In the genomic region with DNA sequence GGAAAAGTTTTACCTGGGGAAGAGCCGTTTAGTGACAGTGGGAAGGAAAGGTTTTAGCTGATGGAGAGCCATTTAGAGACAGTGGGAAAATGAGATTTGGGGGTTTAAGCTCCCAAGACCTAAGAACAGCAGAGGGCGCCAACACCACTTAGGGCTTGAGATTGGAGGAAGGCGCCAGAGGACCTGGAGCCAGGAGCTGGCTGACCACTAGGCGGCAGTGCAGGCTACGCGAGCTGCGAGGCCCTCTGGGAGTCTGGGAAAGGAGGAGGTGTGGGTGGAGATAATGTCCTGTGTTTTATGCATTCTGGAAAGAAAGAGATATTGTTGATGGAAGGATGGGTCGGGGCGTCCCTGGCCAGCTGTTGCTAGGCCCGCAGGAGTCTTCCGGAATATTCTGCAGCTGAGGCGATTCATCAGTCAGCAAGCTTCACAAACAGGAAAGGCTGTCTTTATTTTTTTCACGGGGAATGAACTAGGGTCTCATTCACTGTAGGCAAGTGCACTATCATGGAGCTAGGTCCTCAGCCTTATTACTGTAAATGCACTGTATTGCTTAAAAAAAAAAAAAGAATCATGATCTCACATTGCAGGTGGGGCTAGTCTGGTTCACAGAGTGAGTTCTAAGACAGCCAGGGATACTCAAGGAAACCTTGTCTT, we compare ENCODE assay signal across 8 mouse cellular contexts. TPM values are rescaled to one million over a fixed set of nuclear protein-coding genes. Genes with fewer than 3 reads are reported as not detected.
DNase-seq lines count a peak whose midpoint lies in the region; ATAC-seq and TF ChIP-seq lines count a peak whose summit lies in the region.

No protein-coding gene starts in this region.

- no peaks in the 10 kb centered on the region for H3K27me3 ChIP-seq in forebrain, embryonic 11.5 days (ENCODE audit: control insufficient read depth, insufficient read depth, low read length)
- no peaks in the 10 kb centered on the region for H3K27me3 ChIP-seq in heart, embryonic 16.5 days (ENCODE audit: control insufficient read depth, insufficient read depth, low read length)
- no peaks in the 10 kb centered on the region for H3K27me3 ChIP-seq in liver, embryonic 14.5 days (ENCODE audit: control insufficient read depth, insufficient read depth, low read length)
- no peaks in the 10 kb centered on the region for H3K27me3 ChIP-seq in neural tube, embryonic 11.5 days (ENCODE audit: control insufficient read depth, insufficient read depth, low read length)
- no peaks in the 10 kb centered on the region for H3K27me3 ChIP-seq in stomach, embryonic 16.5 days (ENCODE audit: control insufficient read depth, insufficient read depth, low read length)

- no peak overlapping the region for H3K27ac ChIP-seq in forebrain, embryonic 11.5 days (ENCODE audit: low read depth, low read length)
- H3K27ac ChIP-seq in heart, embryonic 16.5 days (ENCODE audit: low read length) = no peak overlapping the region
- H3K27ac ChIP-seq in liver, embryonic 14.5 days = no peak overlapping the region
- H3K27ac ChIP-seq in neural tube, embryonic 11.5 days (ENCODE audit: low read depth, low read length) = no peak overlapping the region
- H3K27ac ChIP-seq in stomach, embryonic 16.5 days (ENCODE audit: low read length) = no peak overlapping the region

- 9% methylated on average over 13 of the region's 13 CpGs for WGBS in forebrain, embryonic 11.5 days
- 5% methylated on average over 13 of the region's 13 CpGs for WGBS in heart, embryonic 16.5 days
- whole genome bisulfite sequencing in liver, embryonic 14.5 days (ENCODE audit: insufficient replicate concordance) = 2% methylated on average over 13 of the region's 13 CpGs
- 6% methylated on average over 13 of the region's 13 CpGs for WGBS in neural tube, embryonic 11.5 days
- WGBS in stomach, embryonic 16.5 days = 4% methylated on average over 13 of the region's 13 CpGs

- no peak overlapping the region for H3K4me3 ChIP-seq in forebrain, embryonic 11.5 days (ENCODE audit: low read depth, low read length)
- H3K4me3 ChIP-seq in heart, embryonic 16.5 days (ENCODE audit: low read length) = no peak overlapping the region; the same call in 1 of the 2 replicates
- H3K4me3 ChIP-seq in liver, embryonic 14.5 days (ENCODE audit: insufficient read depth in 1 of 2, low read depth in 2 of 2, low read length in 2 of 2) = no peak overlapping the region
- no peak overlapping the region for H3K4me3 ChIP-seq in neural tube, embryonic 11.5 days (ENCODE audit: low read depth, low read length)
- H3K4me3 ChIP-seq in stomach, embryonic 16.5 days (replicated peaks; ENCODE audit: low read length) = peak overlapping the region; percentile 26; the same call in 1 of the 2 replicates

- peak; percentile 89 for ATAC-seq in forebrain, embryonic 11.5 days (replicated peaks; ENCODE audit: low FRiP score)
- ATAC-seq in heart, embryonic 16.5 days (replicated peaks; ENCODE audit: extremely low read depth, insufficient read depth, low FRiP score) = peak; percentile 86
- peak; percentile 81 for ATAC-seq in liver, embryonic 14.5 days (ENCODE audit: insufficient read depth)
- peak; percentile 68 for ATAC-seq in neural tube, embryonic 11.5 days (ENCODE audit: insufficient read depth, low FRiP score, low TSS enrichment)
- peak; percentile 88 for ATAC-seq in stomach, embryonic 16.5 days (ENCODE audit: insufficient read depth, low FRiP score)

- no peaks in the 10 kb centered on the region for H3K36me3 ChIP-seq in forebrain, embryonic 11.5 days (ENCODE audit: control insufficient read depth, insufficient read depth, low read length)
- no peaks in the 10 kb centered on the region for H3K36me3 ChIP-seq in heart, embryonic 16.5 days (ENCODE audit: control insufficient read depth, insufficient read depth)
- no peaks in the 10 kb centered on the region for H3K36me3 ChIP-seq in liver, embryonic 14.5 days (replicated peaks; ENCODE audit: control insufficient read depth, insufficient read depth, low read depth)
- H3K36me3 ChIP-seq in neural tube, embryonic 11.5 days (ENCODE audit: control insufficient read depth, insufficient read depth, low read length) = no peaks in the 10 kb centered on the region
- no peaks in the 10 kb centered on the region for H3K36me3 ChIP-seq in stomach, embryonic 16.5 days (ENCODE audit: control insufficient read depth, insufficient read depth, low read length)

- no peak overlapping the region; the same call in 1 of the 2 replicates for H3K9ac ChIP-seq in forebrain, embryonic 11.5 days (ENCODE audit: low read length)
- H3K9ac ChIP-seq in heart, embryonic 16.5 days (ENCODE audit: low read length) = 0 out of 2 replicates have a peak overlapping the region, but pooled peaks have one; percentile 40
- H3K9ac ChIP-seq in liver, embryonic 14.5 days (replicated peaks) = no peak overlapping the region
- no peak overlapping the region; the same call in 1 of the 2 replicates for H3K9ac ChIP-seq in neural tube, embryonic 11.5 days (ENCODE audit: low read length)
- H3K9ac ChIP-seq in stomach, embryonic 16.5 days (ENCODE audit: low read length) = no peak overlapping the region; the same call in 1 of the 2 replicates

- H3K9me3 ChIP-seq in forebrain, embryonic 11.5 days (ENCODE audit: control insufficient read depth, low read length) = no peaks in the 10 kb centered on the region
- H3K9me3 ChIP-seq in heart, embryonic 16.5 days (replicated peaks; ENCODE audit: control insufficient read depth, low read length) = no peaks in the 10 kb centered on the region
- no peaks in the 10 kb centered on the region for H3K9me3 ChIP-seq in liver, embryonic 14.5 days (ENCODE audit: control insufficient read depth, low read length)
- H3K9me3 ChIP-seq in neural tube, embryonic 11.5 days (ENCODE audit: control insufficient read depth, low read length) = no peaks in the 10 kb centered on the region
- no peaks in the 10 kb centered on the region for H3K9me3 ChIP-seq in stomach, embryonic 16.5 days (replicated peaks; ENCODE audit: control insufficient read depth, low read length)

- no peak for TF ChIP-seq EP300 in liver, embryonic 14.5 days (IDR thresholded peaks at IDR 0.05; ENCODE audit: low read depth)

- peak; percentile 88 to 93 for DNase-seq in CD8-positive naive resting alpha-beta T cell, adult 2 months (ENCODE audit: low read depth in 2 of 2, low spot score in 2 of 2)
- peak; percentile 97 for DNase-seq in c-Kit-positive CD71-negative TER-119-negative erythroid progenitor cells, embryonic 14.5 days (ENCODE audit: low read depth)
- DNase-seq in forebrain, embryonic 11.5 days (ENCODE audit: low spot score) = peak; percentile 97
- DNase-seq in kidney, postnatal 25 days = peak; percentile 95 to 99
- DNase-seq in liver, embryonic 14.5 days (ENCODE audit: low read depth in 3 of 3, low spot score in 3 of 3) = peak; percentile 81 to 84 (median 83)
- DNase-seq in neural tube, embryonic 11.5 days (ENCODE audit: low spot score) = peak; percentile 95

- H3K4me1 ChIP-seq in forebrain, embryonic 11.5 days (replicated peaks; ENCODE audit: control insufficient read depth, insufficient read depth, low read length) = 0 out of 2 replicates have a peak, but pooled peaks cover 2% of the 10 kb centered on the region
- no peaks in the 10 kb centered on the region for H3K4me1 ChIP-seq in heart, embryonic 16.5 days (ENCODE audit: control insufficient read depth, insufficient read depth, low read length)
- peaks cover 0 to 2% of the 10 kb centered on the region in 2 experiments; a peak in 1 of 4 replicates for H3K4me1 ChIP-seq in liver, embryonic 14.5 days (replicated peaks; ENCODE audit: control insufficient read depth in 2 of 2, insufficient read depth in 2 of 2, low read length in 1 of 2)
- no peaks in the 10 kb centered on the region for H3K4me1 ChIP-seq in neural tube, embryonic 11.5 days (ENCODE audit: control insufficient read depth, insufficient read depth, low read length)
- no peaks in the 10 kb centered on the region for H3K4me1 ChIP-seq in stomach, embryonic 16.5 days (ENCODE audit: control insufficient read depth, insufficient read depth, low read length)

- TF ChIP-seq CTCF in liver, embryonic 14.5 days (IDR thresholded peaks at IDR 0.05; ENCODE audit: low read depth) = peak; percentile 100

- H3K4me2 ChIP-seq in forebrain, embryonic 11.5 days (ENCODE audit: low read depth, low read length, severe bottlenecking) = peak overlapping the region; percentile 37; the same call in 1 of the 2 replicates
- peak overlapping the region; percentile 57 for H3K4me2 ChIP-seq in heart, embryonic 16.5 days (ENCODE audit: low read depth, low read length)
- peak overlapping the region; percentile 35 for H3K4me2 ChIP-seq in liver, embryonic 14.5 days (ENCODE audit: low read depth)
- H3K4me2 ChIP-seq in neural tube, embryonic 11.5 days (ENCODE audit: low read depth) = peak overlapping the region; percentile 30; the same call in 1 of the 2 replicates
- H3K4me2 ChIP-seq in stomach, embryonic 16.5 days (ENCODE audit: low read depth, low read length) = peak overlapping the region; percentile 51

RNA-seq across cellular contexts. Expression of a gene that starts 9.5 kb away (rescaled TPM):
- not detected in 2 replicates for polyA plus RNA-seq in forebrain, embryonic 11.5 days (2014; fragmentation: Nextera tagmentation; extraction: Ambion mirVana)
- 0.09 and 0.17 TPM in 2 replicates for polyA plus RNA-seq in heart, embryonic 16.5 days (2015; fragmentation: Nextera tagmentation; extraction: Ambion mirVana)
- polyA plus RNA-seq in liver, embryonic 14.5 days (2012; rRNA removed) = 0.38 and 0.59 TPM in 2 replicates
- 0.06 and 0.15 TPM in 2 replicates for polyA plus RNA-seq in liver, embryonic 14.5 days (2014; fragmentation: Nextera tagmentation; extraction: Ambion mirVana)
- polyA plus RNA-seq in neural tube, embryonic 11.5 days (2014; fragmentation: Nextera tagmentation; extraction: Ambion mirVana) = 0.11 TPM in 1 of 2 replicates, not detected in the other
- 0.70 and 0.72 TPM in 2 replicates for polyA plus RNA-seq in stomach, embryonic 16.5 days (2015; fragmentation: Nextera tagmentation; extraction: Ambion mirVana)

RNA-seq across cellular contexts. Expression of a gene that starts 13.6 kb away (rescaled TPM):
- 2.2 and 2.5 TPM in 2 replicates for polyA plus RNA-seq in forebrain, embryonic 11.5 days (2014; fragmentation: Nextera tagmentation; extraction: Ambion mirVana)
- polyA plus RNA-seq in heart, embryonic 16.5 days (2015; fragmentation: Nextera tagmentation; extraction: Ambion mirVana) = 0.87 and 0.96 TPM in 2 replicates
- 0.09 and 0.11 TPM in 2 replicates for polyA plus RNA-seq in liver, embryonic 14.5 days (2012; rRNA removed)
- polyA plus RNA-seq in liver, embryonic 14.5 days (2014; fragmentation: Nextera tagmentation; extraction: Ambion mirVana) = 0.04 TPM in 1 of 2 replicates, not detected in the other
- 1.7 and 2.1 TPM in 2 replicates for polyA plus RNA-seq in neural tube, embryonic 11.5 days (2014; fragmentation: Nextera tagmentation; extraction: Ambion mirVana)
- polyA plus RNA-seq in stomach, embryonic 16.5 days (2015; fragmentation: Nextera tagmentation; extraction: Ambion mirVana) = 3.5 and 4.0 TPM in 2 replicates

RNA-seq across cellular contexts. Expression of a gene that starts 13.7 kb away (rescaled TPM):
- 17.9 and 21.4 TPM in 2 replicates for polyA plus RNA-seq in forebrain, embryonic 11.5 days (2014; fragmentation: Nextera tagmentation; extraction: Ambion mirVana)
- 23.5 and 26.1 TPM in 2 replicates for polyA plus RNA-seq in heart, embryonic 16.5 days (2015; fragmentation: Nextera tagmentation; extraction: Ambion mirVana)
- 14.8 and 16.5 TPM in 2 replicates for polyA plus RNA-seq in liver, embryonic 14.5 days (2012; rRNA removed)
- polyA plus RNA-seq in liver, embryonic 14.5 days (2014; fragmentation: Nextera tagmentation; extraction: Ambion mirVana) = 24.8 and 27.3 TPM in 2 replicates
- polyA plus RNA-seq in neural tube, embryonic 11.5 days (2014; fragmentation: Nextera tagmentation; extraction: Ambion mirVana) = 23.4 and 23.5 TPM in 2 replicates
- 35.6 and 43.4 TPM in 2 replicates for polyA plus RNA-seq in stomach, embryonic 16.5 days (2015; fragmentation: Nextera tagmentation; extraction: Ambion mirVana)

RNA-seq across cellular contexts. Expression of a gene that starts 35.3 kb away (rescaled TPM):
- polyA plus RNA-seq in forebrain, embryonic 11.5 days (2014; fragmentation: Nextera tagmentation; extraction: Ambion mirVana) = 0.69 and 0.73 TPM in 2 replicates
- 0.08 TPM in 1 of 2 replicates, not detected in the other for polyA plus RNA-seq in heart, embryonic 16.5 days (2015; fragmentation: Nextera tagmentation; extraction: Ambion mirVana)
- polyA plus RNA-seq in liver, embryonic 14.5 days (2012; rRNA removed) = 0.03 TPM in 1 of 2 replicates, not detected in the other
- polyA plus RNA-seq in liver, embryonic 14.5 days (2014; fragmentation: Nextera tagmentation; extraction: Ambion mirVana) = not detected in 2 replicates
- 0.76 and 0.99 TPM in 2 replicates for polyA plus RNA-seq in neural tube, embryonic 11.5 days (2014; fragmentation: Nextera tagmentation; extraction: Ambion mirVana)
- 95.4 and 131 TPM in 2 replicates for polyA plus RNA-seq in stomach, embryonic 16.5 days (2015; fragmentation: Nextera tagmentation; extraction: Ambion mirVana)

RNA-seq across cellular contexts. Expression of a gene that starts 55.0 kb away (rescaled TPM):
- 140 and 150 TPM in 2 replicates for polyA plus RNA-seq in forebrain, embryonic 11.5 days (2014; fragmentation: Nextera tagmentation; extraction: Ambion mirVana)
- polyA plus RNA-seq in heart, embryonic 16.5 days (2015; fragmentation: Nextera tagmentation; extraction: Ambion mirVana) = 79.7 and 91.5 TPM in 2 replicates
- 27.8 and 28.8 TPM in 2 replicates for polyA plus RNA-seq in liver, embryonic 14.5 days (2012; rRNA removed)
- polyA plus RNA-seq in liver, embryonic 14.5 days (2014; fragmentation: Nextera tagmentation; extraction: Ambion mirVana) = 27.3 and 40.9 TPM in 2 replicates
- 100 and 120 TPM in 2 replicates for polyA plus RNA-seq in neural tube, embryonic 11.5 days (2014; fragmentation: Nextera tagmentation; extraction: Ambion mirVana)
- polyA plus RNA-seq in stomach, embryonic 16.5 days (2015; fragmentation: Nextera tagmentation; extraction: Ambion mirVana) = 91.4 and 114 TPM in 2 replicates
